Mouse (Mus musculus) layer of hippocampus, adult 2 months (tissue): ENCODE data around the gene Ccs. TPM values are rescaled to one million over a fixed set of nuclear protein-coding genes. Genes with fewer than 3 reads are reported as not detected.
"Not testable (repeated sequence)": the region's sequence is repeated elsewhere in the genome, so short reads cannot be mapped to it uniquely, and the experiment has no call there.

ENCODE experiments used
- DNase-seq, 2 experiments: peaks; one replicate each; pipeline ENCODE4 v3.0.0; 2022; ENCODE audit warnings: low spot score in 2 of 2
- H3K27ac ChIP-seq: fragments of 200-600 bp; 2 replicates; pipeline ENCODE4 v1.8.1; 2022
- H3K4me3 ChIP-seq: fragments of 200-600 bp; 2 replicates; pipeline ENCODE4 v1.8.1; 2022; ENCODE audit warnings: mild to moderate bottlenecking
- CTCF ChIP-seq: fragments of 200-600 bp; conservative IDR thresholded peaks from 2 replicates; pipeline ENCODE4 v1.8.1; 2022; ENCODE audit warnings: antibody characterized with exemption, mild to moderate bottlenecking, moderate library complexity
- long read RNA-seq, 2 experiments: library from polyadenylated mRNA; stranded (forward); transcript quantifications; one replicate each; pipeline ENCODE4 v2.0.0; 2021; ENCODE audit warnings: borderline mapping rate in 2 of 2
- total RNA-seq, 2 experiments: library from RNA; stranded (reverse); gene quantifications; 2 replicates each; pipeline ENCODE4 v1.2.3; 2021

The Ccs gene
- total RNA-seq: 10 to 100 TPM; 33.9 to 38.8 TPM
- long read RNA-seq, experiment 1, transcript Ccs-201 (8 exons, 1,067 nt): major isoform, 8 of 10 reads
- long read RNA-seq, experiment 1, partial matches to known transcripts: 0 of 10 reads
- long read RNA-seq, experiment 1, other reads (novel, unspliced or antisense): 1 of 10 reads
- long read RNA-seq, experiment 2, transcript Ccs-201 (8 exons, 1,067 nt): major isoform, 9 of 15 reads
- long read RNA-seq, experiment 2, partial matches to known transcripts: 0 of 15 reads
- long read RNA-seq, experiment 2, other reads (novel, unspliced or antisense): 3 of 15 reads

DNA sequence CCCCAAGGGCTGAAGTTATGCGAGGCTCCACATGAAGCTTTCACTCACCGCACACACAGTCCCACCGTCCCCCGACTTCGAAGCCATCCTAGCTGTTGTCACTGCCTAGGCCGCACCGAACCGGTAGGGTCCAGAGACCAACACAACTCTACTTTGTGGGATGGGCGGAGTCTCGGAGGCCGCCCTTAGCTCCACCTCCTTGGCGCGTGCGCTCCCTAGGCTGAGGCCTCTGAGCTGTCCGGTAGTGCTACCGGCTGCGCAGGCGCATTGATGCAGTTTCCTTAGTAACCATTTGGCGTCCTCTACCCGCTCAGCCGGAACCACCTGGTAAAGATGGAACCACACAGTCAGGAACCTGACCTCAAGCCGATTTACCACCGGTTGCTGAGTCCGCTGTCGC, at the start of gene Ccs, which contains the start of gene Ccdc87:
TSS of gene Ccs (minus strand) at position 184 of the 400 bp plus-strand sequence.
TSS of gene Ccdc87 (plus strand) at position 218 of the 400 bp plus-strand sequence.
- Histone ChIP-seq H3K4me3 (peak within 1 kb of the TSS; percentile 88), H3K27ac (peak within 1 kb of the TSS; percentile 56)
- peak; percentile 94 to 97 for DNase-seq
- TF ChIP-seq CTCF: peak; percentile 37

DNA sequence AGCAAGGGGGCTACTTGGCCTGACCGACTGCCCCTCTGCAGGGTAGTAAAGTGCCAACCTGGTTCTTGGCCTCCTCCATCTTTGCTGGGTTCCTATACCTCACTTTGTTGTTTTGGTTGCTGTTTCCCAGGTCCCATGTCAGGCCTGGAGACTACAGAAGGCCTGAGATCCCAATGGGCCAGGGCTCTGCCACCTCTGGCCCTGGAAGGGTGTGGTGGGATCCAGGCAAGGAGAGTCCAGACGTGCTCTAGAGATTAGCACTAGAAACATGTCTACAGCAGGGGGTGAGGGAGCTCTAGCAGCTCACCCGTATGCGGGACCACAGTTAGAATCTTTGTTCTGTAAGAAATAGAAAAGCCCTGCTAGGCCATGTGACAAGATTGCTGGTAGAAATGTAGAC, 44.8 kb upstream of the Ccs start:
- Histone ChIP-seq H3K4me3 (no peak overlapping the region), H3K27ac (no peak overlapping the region)
- no peak for TF ChIP-seq CTCF
- DNase-seq: no peak

DNA sequence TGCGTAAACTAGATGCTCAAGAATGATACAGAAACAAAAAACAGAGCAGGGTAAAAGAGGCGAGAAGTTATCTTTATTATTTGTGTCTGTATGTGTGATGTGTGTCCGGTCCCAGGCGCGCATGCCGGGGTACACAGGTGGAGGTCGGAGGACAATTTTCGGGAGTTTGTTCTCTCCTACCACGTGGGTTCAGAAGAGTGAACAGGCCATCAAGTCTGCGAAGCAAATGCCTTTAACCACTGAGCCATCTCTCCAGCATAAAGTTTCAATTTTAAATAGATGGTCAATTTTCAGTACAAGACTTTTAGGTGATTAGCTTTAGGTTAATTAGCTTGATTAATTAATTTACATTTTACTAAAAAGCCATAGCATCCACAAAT, 40.2 kb upstream of the Ccs start:
- peak overlapping the region; percentile 85 for H3K4me3 ChIP-seq
- DNase-seq: no peak
- no peak for TF ChIP-seq CTCF
- peak overlapping the region; percentile 92; the same call in 1 of the 2 replicates for H3K27ac ChIP-seq

DNA sequence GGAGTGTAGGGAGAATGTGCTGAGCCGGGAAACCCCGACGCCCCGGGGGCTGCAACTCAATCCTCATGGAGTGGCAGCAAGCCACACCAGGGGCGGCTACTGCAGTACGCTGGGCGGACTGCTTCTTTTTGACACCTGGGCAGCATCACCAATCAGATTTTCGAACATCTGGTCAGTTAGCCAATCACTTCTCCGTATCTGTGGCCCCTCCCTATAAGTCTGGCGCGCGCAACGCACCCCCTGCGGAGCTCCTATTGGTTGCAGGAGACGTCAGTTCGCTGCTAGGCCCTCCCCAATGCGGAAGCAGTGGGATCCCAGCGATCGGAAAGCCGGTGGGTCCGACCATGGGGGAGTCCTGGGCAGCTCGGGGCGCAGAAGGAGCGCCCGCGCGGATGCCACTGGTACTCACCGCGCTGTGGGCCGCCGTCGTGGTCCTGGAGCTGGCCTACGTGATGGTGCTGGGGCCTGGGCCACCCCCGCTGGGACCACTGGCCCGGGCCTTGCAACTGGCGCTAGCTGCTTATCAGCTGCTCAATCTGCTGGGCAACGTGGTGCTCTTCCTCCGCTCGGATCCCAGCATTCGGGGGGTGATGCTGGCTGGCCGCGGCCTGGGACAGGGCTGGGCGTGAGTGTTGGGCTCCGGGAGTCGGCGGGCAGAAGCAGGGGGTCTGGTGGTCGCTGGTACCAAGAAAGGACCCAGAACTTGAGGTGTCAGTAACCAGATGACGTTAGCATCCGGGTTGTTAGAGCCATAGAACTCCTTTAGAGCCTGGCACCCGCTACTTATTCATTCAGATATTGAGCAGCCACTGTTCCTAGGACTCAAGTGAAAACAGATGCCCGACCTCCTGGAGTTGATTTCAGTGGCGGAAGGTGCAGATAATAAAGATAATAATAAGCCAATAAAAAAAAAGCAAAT, 39.5 kb upstream of the Ccs start, which contains the start of gene Zdhhc24:
TSS of gene Zdhhc24 (plus strand) at position 264 of the 919 bp plus-strand sequence.
- DNase-seq: peak; percentile 95 to 96
- Histone ChIP-seq H3K27ac (peak within 1 kb of the TSS; percentile 92), H3K4me3 (peak within 1 kb of the TSS; percentile 85)
- no peak for TF ChIP-seq CTCF

DNA sequence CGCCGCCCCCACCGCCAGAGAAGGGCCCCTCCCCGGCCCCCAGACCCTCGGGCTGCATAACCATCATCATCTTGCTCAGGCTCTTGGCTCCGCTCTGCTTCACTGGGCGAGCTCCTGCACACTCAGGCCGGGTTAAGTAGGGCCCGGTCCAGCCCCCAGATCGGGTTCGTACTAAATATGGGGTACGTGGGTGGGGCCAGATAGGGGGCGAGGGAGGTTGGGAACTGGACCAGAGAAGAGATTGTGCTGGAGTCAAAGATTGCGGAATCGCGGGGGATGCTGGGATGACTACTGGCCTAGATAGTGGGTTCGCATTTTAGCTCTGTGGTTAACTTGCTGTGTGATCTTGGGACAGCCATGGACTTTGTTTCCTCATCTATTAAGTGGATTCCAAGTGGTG, 38.7 kb upstream of the Ccs start, which contains the start of gene Actn3:
TSS of gene Actn3 (minus strand) at position 125 of the 400 bp plus-strand sequence.
- H3K4me3 ChIP-seq: peak within 1 kb of the TSS; percentile 85
- DNase-seq: no peak
- no peak for TF ChIP-seq CTCF
- H3K27ac ChIP-seq: peak within 1 kb of the TSS; percentile 92

DNA sequence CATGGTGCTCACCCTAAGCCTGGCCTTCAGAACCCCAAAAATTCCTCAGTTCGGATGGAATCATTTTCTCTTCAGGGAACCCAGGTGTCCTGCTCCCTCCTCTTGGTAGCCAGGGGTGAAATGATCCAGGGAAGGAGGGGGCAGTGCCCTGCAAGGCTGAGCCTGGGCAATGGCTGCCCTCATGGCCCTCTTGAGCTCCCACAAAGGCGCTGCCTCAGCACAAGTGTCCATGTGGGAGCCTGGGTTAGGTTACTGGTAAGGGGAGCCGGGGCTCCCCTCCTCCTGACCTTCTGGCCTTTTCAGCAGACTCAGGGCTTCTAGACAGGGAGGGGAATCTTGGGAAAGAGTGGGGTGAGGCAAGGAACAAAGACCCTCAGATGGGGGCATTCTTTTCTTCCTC, 37.6 kb upstream of the Ccs start:
- H3K4me3 ChIP-seq: no peak overlapping the region
- H3K27ac ChIP-seq: no peak overlapping the region
- TF ChIP-seq CTCF: no peak
- DNase-seq: no peak

DNA sequence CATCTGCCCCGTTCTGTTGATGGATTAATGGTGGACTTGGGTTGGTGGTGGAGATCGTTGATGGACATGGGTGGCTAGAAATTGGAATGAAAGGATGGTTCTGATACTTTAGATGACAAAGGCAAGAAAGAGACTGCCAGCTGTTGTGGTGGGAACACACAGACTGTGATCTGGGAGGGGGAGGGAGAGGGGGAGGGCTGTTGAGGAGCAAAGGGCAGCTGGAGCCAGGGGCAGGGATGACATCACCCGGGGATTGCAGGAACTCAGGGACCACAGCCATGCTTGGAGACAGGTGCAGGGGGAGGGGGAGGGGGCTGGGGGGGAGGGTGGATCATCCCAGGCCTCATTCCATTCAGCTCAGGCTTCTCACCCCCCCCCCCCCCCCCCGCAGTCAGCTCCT, 37.1 kb upstream of the Ccs start:
- H3K4me3 ChIP-seq: no peak overlapping the region
- no peak for TF ChIP-seq CTCF
- H3K27ac ChIP-seq: no peak overlapping the region
- no peak for DNase-seq

DNA sequence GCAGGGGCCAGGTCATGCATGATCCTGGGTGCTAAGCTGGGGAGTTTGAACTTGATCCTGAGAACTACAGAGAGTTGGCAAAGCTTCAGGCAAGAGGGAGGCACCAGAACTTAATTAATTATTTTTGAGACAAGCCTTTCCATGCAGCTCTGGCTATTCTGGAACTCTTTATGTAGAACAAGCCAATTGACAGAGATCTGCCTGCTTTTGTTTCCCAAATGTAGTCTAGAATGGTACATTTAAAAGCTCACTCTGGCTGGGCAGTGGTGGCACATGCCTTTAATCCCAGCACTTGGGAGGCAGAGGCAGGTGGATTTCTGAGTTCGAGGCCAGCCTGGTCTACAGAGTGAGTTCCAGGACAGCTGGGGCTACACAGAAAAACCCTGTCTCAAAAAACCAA, 35.5 kb upstream of the Ccs start:
- not testable (repeated sequence) for H3K27ac ChIP-seq, H3K4me3 ChIP-seq, DNase-seq

DNA sequence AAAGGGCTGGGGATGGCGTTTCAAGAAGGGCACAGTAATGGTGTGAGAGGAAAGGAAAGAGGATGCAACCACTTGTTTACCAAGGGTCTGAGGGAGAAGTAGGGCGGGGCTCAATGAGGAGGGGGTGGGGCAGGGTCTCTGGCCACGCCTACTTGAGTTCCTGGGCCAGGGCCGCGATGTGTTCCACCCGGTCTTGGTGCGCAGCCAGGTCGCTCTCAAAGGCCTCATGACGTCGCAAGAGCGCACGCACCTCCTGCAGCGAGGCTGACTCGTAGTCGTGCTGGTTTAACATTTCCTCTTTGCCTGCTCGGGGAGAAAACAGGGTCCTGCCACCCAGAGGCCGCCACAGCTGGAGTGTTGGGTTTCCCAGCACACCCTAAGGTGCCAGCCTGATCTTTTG, 26.0 kb upstream of the Ccs start:
- Histone ChIP-seq H3K4me3 (no peak overlapping the region), H3K27ac (no peak overlapping the region)
- TF ChIP-seq CTCF: no peak

DNA sequence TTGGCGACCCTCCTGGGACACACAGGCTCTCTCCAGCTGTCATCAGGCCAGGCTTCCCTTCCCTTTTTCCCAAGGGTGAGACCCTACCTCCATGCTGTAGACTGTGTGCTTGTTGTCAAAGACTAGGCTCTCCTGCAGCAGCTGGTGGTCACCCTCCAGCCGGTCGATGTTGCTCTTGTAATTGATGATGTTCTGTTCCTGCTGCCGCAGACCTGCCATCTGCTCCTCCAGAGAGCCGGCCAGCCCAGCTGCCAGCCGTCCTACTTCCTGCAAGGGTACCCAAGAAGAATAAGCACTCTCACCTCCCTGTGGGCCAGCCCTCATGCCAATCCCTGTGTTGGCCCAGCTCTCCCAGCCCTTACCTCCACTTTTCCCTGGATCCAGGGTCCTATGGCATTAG, 23.9 kb upstream of the Ccs start:
- Histone ChIP-seq H3K27ac (no peak overlapping the region), H3K4me3 (no peak overlapping the region)
- no peak for TF ChIP-seq CTCF
- no peak for DNase-seq

More for the DNA sequence above, 26.0 kb upstream of the Ccs start:
- no peak for DNase-seq

DNA sequence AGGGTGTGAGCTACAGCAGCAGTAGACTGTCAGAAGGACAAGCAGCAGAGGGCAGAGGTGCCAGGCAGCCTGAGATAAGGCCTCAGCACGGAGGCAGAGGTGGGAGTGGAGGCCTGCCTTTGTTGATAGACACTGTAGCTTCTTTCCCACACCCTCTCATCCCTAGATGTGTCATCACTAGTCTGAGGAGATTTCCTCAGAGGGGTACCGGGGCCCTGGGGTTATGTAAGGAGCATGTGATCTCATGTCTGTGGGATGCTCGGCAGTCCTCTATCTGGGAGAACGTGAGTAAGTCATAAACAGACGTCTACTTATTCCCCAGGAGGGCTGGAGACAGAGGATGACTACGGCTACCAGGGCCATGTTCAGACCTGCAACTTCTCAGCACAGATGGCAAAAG, 19.9 kb upstream of the Ccs start:
- H3K27ac ChIP-seq: no peak overlapping the region
- no peak for DNase-seq
- no peak overlapping the region for H3K4me3 ChIP-seq
- no peak for TF ChIP-seq CTCF

DNA sequence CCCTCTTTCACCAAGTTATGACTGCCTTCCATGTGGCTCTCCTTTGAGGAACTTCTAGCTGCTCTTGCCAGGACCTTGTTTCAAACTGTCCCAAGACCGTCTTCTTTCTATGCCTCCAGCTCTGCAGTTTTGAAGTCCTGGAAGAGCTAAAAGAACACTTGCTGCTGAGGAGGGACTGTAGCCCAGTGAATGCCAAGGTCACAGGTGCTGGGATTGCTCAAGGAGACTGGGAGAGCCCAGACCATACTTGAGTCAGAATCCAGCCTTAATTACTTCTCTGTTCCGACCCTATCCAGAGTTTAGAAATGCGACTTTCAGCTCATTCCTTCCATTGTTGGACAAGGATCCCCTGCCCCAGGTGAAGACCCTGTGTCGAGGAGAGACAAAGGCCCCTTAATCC, 16.8 kb upstream of the Ccs start:
- no peak for DNase-seq
- no peak for TF ChIP-seq CTCF
- peak overlapping the region; percentile 95; the same call in 1 of the 2 replicates for H3K27ac ChIP-seq
- peak overlapping the region; percentile 75 for H3K4me3 ChIP-seq

DNA sequence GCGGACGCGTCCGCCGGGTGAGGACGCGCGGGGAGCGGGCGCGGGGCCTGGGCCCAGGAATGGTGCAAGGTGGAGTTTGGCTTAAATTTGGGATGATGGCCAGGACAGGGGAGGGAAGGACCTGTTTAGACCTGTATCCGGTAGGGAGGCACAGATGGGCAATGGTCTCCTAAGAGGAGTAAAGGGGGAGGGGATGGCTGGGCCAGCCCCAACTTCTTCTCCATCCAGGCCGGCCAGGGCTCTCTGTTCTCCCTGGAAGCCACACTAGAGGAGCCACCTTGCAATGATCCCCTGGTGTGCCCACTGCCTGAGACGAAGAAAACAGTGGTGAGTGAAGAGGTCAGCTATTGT, 16.3 kb upstream of the Ccs start:
- Histone ChIP-seq H3K27ac (peak overlapping the region; percentile 95), H3K4me3 (peak overlapping the region; percentile 75)
- DNase-seq: no peak
- no peak for TF ChIP-seq CTCF
